Mouse (Mus musculus): ENCODE results near the gene Gm44973. TPM values are rescaled to one million over a fixed set of nuclear protein-coding genes. Genes with fewer than 3 reads are reported as not detected.
"Not testable (repeated sequence)": the region's sequence is repeated elsewhere in the genome, so short reads cannot be mapped to it uniquely, and the experiment has no call there.

The Gm44973 gene
- polyA plus RNA-seq, 1 experiment, result not detected

GRCm38 (mm10) chr7:5051193-5052192 is 36.2 kb downstream of the Gm44973 start, which contains the start of gene Zfp580:
Gene Zfp580 (plus strand): TSS chr7:5051538.
- peak in 1 of 2 experiments; percentile 72 for DNase-seq (ENCODE audit: extremely low spot score in 1 of 2, low spot score in 1 of 2)

DNA sequence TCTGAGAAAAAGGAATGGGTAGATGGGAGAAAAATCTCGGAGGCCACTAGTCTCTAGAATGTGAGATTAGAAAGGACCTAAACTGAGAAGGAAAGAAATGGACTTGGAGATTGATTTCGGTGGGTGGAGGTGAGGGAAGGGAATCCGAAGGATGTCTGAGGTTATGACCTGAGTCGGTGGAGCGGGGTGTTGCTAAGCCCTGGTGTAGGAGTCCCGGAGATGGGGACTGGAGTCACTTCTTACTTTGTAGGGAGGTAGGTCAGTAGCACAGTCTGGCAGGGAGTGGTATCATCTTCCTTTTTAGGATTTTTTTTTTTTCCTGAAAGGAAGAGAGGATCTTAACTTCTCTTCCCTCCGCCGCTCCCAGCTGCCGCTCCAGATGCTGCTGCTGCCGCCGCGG is 37.1 kb downstream of the Gm44973 start:
- DNase-seq (ENCODE audit: extremely low spot score in 1 of 2, low spot score in 1 of 2), result no peak

GRCm38 (mm10) chr7:5052931-5053343 is 37.6 kb downstream of the Gm44973 start:
- DNase-seq (ENCODE audit: extremely low spot score in 1 of 2, low spot score in 1 of 2), result no peak

DNA sequence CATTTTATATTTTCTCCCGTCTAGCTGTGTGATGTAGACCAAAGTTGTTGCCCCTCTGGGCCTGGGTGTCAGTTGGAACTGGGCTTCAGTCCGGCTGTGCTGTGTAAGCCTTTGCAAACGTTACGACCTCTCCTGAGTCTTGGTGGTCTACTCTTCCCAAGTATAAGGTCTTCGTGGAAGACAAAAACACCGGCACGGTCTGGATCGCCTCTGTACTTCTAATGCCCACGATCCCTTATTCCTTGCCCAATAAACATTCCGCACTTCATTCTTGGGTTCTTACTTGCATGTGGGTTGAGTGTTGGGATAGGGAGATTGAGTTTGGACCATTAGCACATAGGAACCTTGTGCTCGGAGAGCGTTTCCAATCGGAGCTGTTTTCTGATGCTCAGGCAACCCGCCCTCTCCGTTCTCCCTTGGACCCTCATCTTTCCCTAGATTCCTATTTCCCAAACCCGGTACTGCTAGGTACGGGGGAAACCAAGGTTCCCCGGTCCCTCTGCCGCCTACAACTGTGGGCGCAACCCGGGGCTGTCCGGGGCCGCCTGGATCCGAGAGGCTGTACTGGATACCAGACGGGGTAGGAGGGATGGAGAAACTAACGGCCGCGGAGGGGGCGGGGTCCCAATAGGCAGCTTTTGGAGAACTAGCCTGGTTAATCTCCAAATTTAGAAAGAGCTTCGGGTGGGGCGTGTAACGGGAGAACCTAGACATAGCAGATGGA is 38.3 kb downstream of the Gm44973 start:
- DNase-seq (ENCODE audit: extremely low spot score in 1 of 2, low spot score in 1 of 2), result peak in 1 of 2 experiments; percentile 70

- DNase-seq (ENCODE audit: extremely low spot score in 1 of 2, low spot score in 1 of 2), result peak in 1 of 2 experiments; percentile 67
Observed at GRCm38 (mm10) chr7:5056651-5057263, 41.5 kb downstream of the Gm44973 start.

- no peak for DNase-seq (ENCODE audit: extremely low spot score in 1 of 2, low spot score in 1 of 2)
Observed at GRCm38 (mm10) chr7:5057381-5057780, 42.1 kb downstream of the Gm44973 start.

- no peak for DNase-seq (ENCODE audit: extremely low spot score in 1 of 2, low spot score in 1 of 2)
Observed at GRCm38 (mm10) chr7:5057804-5058203, 42.5 kb downstream of the Gm44973 start.

- no peak for DNase-seq (ENCODE audit: extremely low spot score in 1 of 2, low spot score in 1 of 2)
Observed at GRCm38 (mm10) chr7:5058631-5059030, 43.3 kb downstream of the Gm44973 start.

- no peak for DNase-seq (ENCODE audit: extremely low spot score in 1 of 2, low spot score in 1 of 2)
Observed at GRCm38 (mm10) chr7:5059421-5059820, 44.1 kb downstream of the Gm44973 start.

DNA sequence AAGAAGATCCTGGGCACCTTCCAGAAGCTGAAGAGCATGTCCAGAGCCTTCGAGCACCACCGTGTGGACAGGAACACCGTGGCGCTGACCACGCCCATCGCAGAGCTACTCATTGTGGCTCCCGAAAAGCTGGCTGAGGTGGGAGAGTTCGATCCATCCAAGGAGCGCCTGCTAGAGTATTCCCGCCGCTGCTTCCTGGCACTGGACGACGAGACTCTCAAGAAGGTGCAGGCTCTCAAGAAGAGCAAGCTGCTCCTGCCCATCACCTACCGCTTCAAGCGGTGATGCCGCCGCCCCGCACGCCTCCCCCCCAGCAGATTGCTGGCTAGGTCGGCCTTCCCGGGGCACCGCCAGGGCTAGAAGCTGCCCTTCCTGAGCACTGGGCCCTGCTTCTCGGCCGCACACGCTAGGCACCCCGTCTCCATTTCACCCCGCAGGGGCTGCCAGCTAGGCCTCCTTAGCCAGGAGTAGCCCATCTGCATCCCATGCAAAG is 45.0 kb downstream of the Gm44973 start:
- DNase-seq (ENCODE audit: extremely low spot score in 1 of 2, low spot score in 1 of 2), result peak in 1 of 2 experiments; percentile 81

- peak; percentile 96 to 100 for DNase-seq (ENCODE audit: extremely low spot score in 1 of 2, low spot score in 1 of 2)
Observed at GRCm38 (mm10) chr7:5060944-5061773, 45.9 kb downstream of the Gm44973 start.

DNA sequence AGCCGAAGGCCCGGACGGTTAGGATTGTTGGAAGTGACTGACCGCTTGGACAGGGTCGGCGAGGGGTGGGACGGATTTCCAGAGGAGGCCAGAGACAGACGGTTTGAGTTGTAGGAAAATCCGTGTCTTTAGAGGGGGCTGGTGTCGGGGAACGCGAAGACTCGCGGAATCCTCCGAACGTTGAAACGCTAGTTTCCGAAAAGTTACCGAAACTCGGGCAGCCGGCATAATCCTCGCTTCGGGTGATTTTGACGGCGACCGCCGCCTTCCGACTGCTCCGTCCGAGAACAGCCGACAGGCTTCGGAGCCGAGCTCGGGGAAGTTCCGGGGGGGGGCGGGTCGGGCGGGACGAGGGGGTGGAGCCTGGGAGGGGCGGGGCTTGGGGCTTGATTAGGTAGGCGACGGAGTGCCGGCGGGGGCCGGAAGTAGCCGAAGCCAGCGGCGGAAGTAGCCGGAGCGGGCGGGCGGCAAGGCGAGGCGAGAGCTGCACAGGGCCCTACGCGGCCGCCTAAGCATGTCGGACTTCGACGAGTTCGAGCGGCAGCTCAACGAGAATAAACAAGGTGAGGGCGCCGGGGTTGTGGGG is 46.6 kb downstream of the Gm44973 start, which contains the start of gene U2af2:
TSS of gene U2af2 (plus strand) at position 370 of the 586 bp plus-strand sequence.
- peak; percentile 79 to 92 for DNase-seq (ENCODE audit: extremely low spot score in 1 of 2, low spot score in 1 of 2)

DNA sequence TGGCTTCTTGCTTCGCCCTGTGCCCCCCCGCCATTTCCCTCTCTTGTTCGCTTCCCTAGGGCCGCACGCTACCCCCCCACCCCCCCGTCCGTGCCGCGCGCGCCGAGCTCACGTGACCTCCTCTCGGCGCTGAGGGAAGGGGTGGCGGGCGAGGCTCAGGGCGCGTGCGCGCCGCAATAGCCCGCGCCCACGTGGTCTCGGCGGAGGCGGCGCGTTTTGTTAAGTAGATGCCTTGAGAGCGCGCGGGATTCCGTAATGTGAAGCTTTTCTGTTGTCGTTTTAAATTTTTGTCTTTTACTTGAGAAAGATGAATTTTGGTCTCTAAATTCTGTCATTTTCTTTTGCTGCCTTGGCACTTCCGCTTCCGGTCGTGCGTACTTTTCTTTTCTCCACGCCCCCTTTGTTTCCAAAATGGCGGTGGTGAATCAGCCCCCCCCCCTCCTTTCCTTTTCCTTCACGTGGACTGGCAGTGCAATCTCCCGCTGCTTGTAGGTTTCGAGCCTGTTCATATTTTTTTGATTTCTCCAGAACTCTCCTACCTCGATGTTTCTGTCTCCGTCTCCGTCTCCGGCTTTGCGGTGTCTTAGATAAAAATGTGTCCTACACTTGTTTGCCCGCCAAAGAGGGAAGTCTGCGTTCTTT is 47.2 kb downstream of the Gm44973 start:
- no peak for DNase-seq (ENCODE audit: extremely low spot score in 1 of 2, low spot score in 1 of 2)

- no peak for DNase-seq (ENCODE audit: extremely low spot score in 1 of 2, low spot score in 1 of 2)
Observed at GRCm38 (mm10) chr7:5064886-5065285, 49.6 kb downstream of the Gm44973 start.

DNA sequence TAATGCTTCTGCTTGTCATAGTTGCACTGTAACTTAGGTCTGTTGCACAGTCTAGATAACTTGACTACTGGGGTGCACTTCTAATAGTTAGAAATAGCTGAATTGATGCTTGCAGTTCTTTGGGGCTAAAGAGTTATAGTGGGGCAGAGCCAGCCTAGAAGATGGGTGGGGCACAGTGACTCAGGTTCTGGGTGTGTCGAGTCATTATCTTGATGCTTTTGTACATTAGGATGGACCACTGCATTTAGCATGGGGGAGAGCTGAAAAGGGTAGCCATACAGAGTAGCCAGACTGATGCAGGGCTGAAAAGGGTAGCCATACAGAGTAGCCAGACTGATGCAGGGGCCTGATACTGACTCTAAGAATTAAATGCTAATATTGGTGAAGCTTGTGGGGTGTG is 58.3 kb downstream of the Gm44973 start:
- DNase-seq (ENCODE audit: extremely low spot score in 1 of 2, low spot score in 1 of 2), result no peak

GRCm38 (mm10) chr7:5074984-5075383 is 59.7 kb downstream of the Gm44973 start:
- no peak for DNase-seq (ENCODE audit: extremely low spot score in 1 of 2, low spot score in 1 of 2)

DNA sequence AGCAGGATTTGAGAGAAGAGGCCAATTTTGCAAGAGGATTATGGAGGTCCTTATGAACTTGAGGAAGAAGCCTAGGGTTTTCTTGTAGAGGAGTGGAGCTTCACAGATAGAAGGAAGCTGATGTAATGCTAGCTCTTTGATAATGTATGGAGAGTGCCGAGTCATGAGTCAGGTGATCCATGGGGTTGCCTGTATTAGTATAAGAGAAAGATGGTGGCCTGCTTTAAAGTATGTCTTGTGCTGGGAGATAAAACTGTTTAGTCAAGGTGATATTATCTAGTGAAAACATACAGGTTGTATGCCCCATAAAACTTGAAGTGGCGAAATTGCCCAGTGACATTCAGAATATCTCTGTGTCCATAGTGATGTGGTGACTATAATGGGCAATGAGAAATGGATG is 61.6 kb downstream of the Gm44973 start:
- no peak for DNase-seq (ENCODE audit: extremely low spot score in 1 of 2, low spot score in 1 of 2)

DNA sequence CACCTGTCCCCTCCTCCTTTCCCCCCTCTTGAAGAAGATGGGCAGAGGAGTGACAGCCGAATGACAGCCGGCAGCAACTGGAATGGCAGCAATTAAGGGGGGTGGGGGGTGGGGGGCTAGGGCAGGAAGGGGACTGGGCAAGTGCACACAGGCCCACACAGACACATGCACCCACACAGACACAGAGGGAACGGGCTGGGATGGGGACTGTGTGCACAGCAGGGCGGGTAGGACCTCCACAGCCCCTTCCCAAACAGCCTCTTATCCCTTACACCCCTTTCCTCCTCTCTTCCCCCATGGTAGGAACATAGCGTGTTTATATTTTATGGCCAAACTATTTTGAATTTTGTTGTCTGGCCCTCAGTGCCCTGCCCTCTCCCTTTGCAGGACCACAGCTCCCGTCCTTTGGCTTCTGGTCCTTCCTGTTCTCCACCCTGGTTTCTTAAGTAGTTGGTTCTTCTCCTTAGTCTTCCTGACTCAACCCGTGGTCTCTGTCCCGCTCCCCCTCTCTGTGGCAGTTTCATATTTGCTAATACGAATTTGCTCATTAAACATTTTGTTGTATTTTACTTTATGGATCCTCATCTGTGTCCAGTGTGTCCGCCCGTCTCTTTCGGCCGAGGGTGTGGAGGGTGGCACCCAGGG is 64.2 kb downstream of the Gm44973 start:
- not testable (repeated sequence) for DNase-seq (ENCODE audit: extremely low spot score in 1 of 2, low spot score in 1 of 2)

Measured in frontal cortex, adult 2 months (tissue).